Mouse (Mus musculus): Measurements from ENCODE around the gene Pdcd1lg2. TPM values are rescaled to one million over a fixed set of nuclear protein-coding genes. Genes with fewer than 3 reads are reported as not detected.

Gene Pdcd1lg2
- polyA plus RNA-seq, 2 experiments = not detected

GRCm38 (mm10) chr19:29416393-29416902 is 5.7 kb downstream of the Pdcd1lg2 start:
- Histone ChIP-seq H3K4me3 (replicated peaks; ENCODE audit: low read length) (no peak overlapping the region), H3K27me3 (ENCODE audit: control insufficient read depth, insufficient read depth, low read length) (no peaks in the 10 kb centered on the region), H3K4me1 (ENCODE audit: control insufficient read depth, insufficient read depth, low read length) (0 out of 2 replicates have a peak, but pooled peaks cover 8% of the 10 kb centered on the region), H3K4me2 (replicated peaks; ENCODE audit: low read depth, low read length, severe bottlenecking) (no peak overlapping the region), H3K36me3 (ENCODE audit: control insufficient read depth, insufficient read depth, low read length) (no peaks in the 10 kb centered on the region), H3K9ac (ENCODE audit: low read depth, low read length, severe bottlenecking) (no peak overlapping the region), H3K27ac (replicated peaks; ENCODE audit: low read depth, low read length) (no peak overlapping the region), H3K9me3 (ENCODE audit: control insufficient read depth, low read length) (no peaks in the 10 kb centered on the region)
- ATAC-seq (ENCODE audit: low FRiP score, low read depth) (no peak), DNase-seq (ENCODE audit: low spot score) (no peak)
- 70% methylated on average over 3 of the region's 3 CpGs for WGBS
- no peak for TF ChIP-seq POLR2A (IDR thresholded peaks at IDR 0.05; ENCODE audit: borderline replicate concordance, extremely low read depth, insufficient read depth, insufficient read length)

GRCm38 (mm10) chr19:29417188-29417587 is 6.5 kb downstream of the Pdcd1lg2 start:
- whole genome bisulfite sequencing = 92% methylated on average over 2 of the region's 2 CpGs
- Histone ChIP-seq H3K27me3 (ENCODE audit: control insufficient read depth, insufficient read depth, low read length) (no peaks in the 10 kb centered on the region), H3K9ac (ENCODE audit: low read depth, low read length, severe bottlenecking) (no peak overlapping the region), H3K9me3 (ENCODE audit: control insufficient read depth, low read length) (no peaks in the 10 kb centered on the region), H3K4me3 (replicated peaks; ENCODE audit: low read length) (no peak overlapping the region), H3K36me3 (ENCODE audit: control insufficient read depth, insufficient read depth, low read length) (no peaks in the 10 kb centered on the region), H3K4me2 (replicated peaks; ENCODE audit: low read depth, low read length, severe bottlenecking) (no peak overlapping the region), H3K4me1 (ENCODE audit: control insufficient read depth, insufficient read depth, low read length) (0 out of 2 replicates have a peak, but pooled peaks cover 8% of the 10 kb centered on the region), H3K27ac (replicated peaks; ENCODE audit: low read depth, low read length) (no peak overlapping the region)
- ATAC-seq (ENCODE audit: low FRiP score, low read depth) = no peak
- DNase-seq (ENCODE audit: low spot score) = no peak
- no peak for TF ChIP-seq POLR2A (IDR thresholded peaks at IDR 0.05; ENCODE audit: borderline replicate concordance, extremely low read depth, insufficient read depth, insufficient read length)

- no peaks in the 10 kb centered on the region for H3K27me3 ChIP-seq (ENCODE audit: control insufficient read depth, insufficient read depth, low read length)
- H3K9ac ChIP-seq (ENCODE audit: low read depth, low read length, severe bottlenecking) = no peak overlapping the region
- no peaks in the 10 kb centered on the region for H3K36me3 ChIP-seq (ENCODE audit: control insufficient read depth, insufficient read depth, low read length)
- 0 out of 2 replicates have a peak, but pooled peaks cover 5% of the 10 kb centered on the region for H3K4me1 ChIP-seq (ENCODE audit: control insufficient read depth, insufficient read depth, low read length)
- ATAC-seq (ENCODE audit: low FRiP score, low read depth) = no peak
- WGBS = 76% methylated on average over 2 of the region's 2 CpGs
- no peak for DNase-seq (ENCODE audit: low spot score)
- H3K9me3 ChIP-seq (ENCODE audit: control insufficient read depth, low read length) = no peaks in the 10 kb centered on the region
- H3K4me3 ChIP-seq (replicated peaks; ENCODE audit: low read length) = no peak overlapping the region
- no peak overlapping the region for H3K4me2 ChIP-seq (replicated peaks; ENCODE audit: low read depth, low read length, severe bottlenecking)
- no peak overlapping the region for H3K27ac ChIP-seq (replicated peaks; ENCODE audit: low read depth, low read length)
- no peak for TF ChIP-seq POLR2A (IDR thresholded peaks at IDR 0.05; ENCODE audit: borderline replicate concordance, extremely low read depth, insufficient read depth, insufficient read length)
These were observed 7.2 kb downstream of the Pdcd1lg2 start for GRCm38 (mm10) chr19:29417894-29418293.

- ATAC-seq (ENCODE audit: low FRiP score, low read depth) (no peak), DNase-seq (ENCODE audit: low spot score) (no peak)
- H3K4me1 ChIP-seq (ENCODE audit: control insufficient read depth, insufficient read depth, low read length) = no peaks in the 10 kb centered on the region
- H3K9ac ChIP-seq (ENCODE audit: low read depth, low read length, severe bottlenecking) = no peak overlapping the region
- no peak overlapping the region for H3K4me2 ChIP-seq (replicated peaks; ENCODE audit: low read depth, low read length, severe bottlenecking)
- no peaks in the 10 kb centered on the region for H3K27me3 ChIP-seq (ENCODE audit: control insufficient read depth, insufficient read depth, low read length)
- WGBS = 48% methylated on average over 9 of the region's 9 CpGs
- H3K4me3 ChIP-seq (replicated peaks; ENCODE audit: low read length) = no peak overlapping the region
- TF ChIP-seq POLR2A (IDR thresholded peaks at IDR 0.05; ENCODE audit: borderline replicate concordance, extremely low read depth, insufficient read depth, insufficient read length) = no peak
- no peak overlapping the region; the same call in 1 of the 2 replicates for H3K27ac ChIP-seq (replicated peaks; ENCODE audit: low read depth, low read length)
- no peaks in the 10 kb centered on the region for H3K36me3 ChIP-seq (ENCODE audit: control insufficient read depth, insufficient read depth, low read length)
- H3K9me3 ChIP-seq (ENCODE audit: control insufficient read depth, low read length) = no peaks in the 10 kb centered on the region
These were observed 8.0 kb downstream of the Pdcd1lg2 start for GRCm38 (mm10) chr19:29418661-29419115.

GRCm38 (mm10) chr19:29419506-29419905 is 8.8 kb downstream of the Pdcd1lg2 start:
- Histone ChIP-seq H3K27me3 (ENCODE audit: control insufficient read depth, insufficient read depth, low read length) (no peaks in the 10 kb centered on the region), H3K36me3 (ENCODE audit: control insufficient read depth, insufficient read depth, low read length) (no peaks in the 10 kb centered on the region), H3K27ac (replicated peaks; ENCODE audit: low read depth, low read length) (no peak overlapping the region), H3K9ac (ENCODE audit: low read depth, low read length, severe bottlenecking) (no peak overlapping the region), H3K9me3 (ENCODE audit: control insufficient read depth, low read length) (no peaks in the 10 kb centered on the region), H3K4me3 (replicated peaks; ENCODE audit: low read length) (no peak overlapping the region), H3K4me1 (ENCODE audit: control insufficient read depth, insufficient read depth, low read length) (no peaks in the 10 kb centered on the region), H3K4me2 (replicated peaks; ENCODE audit: low read depth, low read length, severe bottlenecking) (no peak overlapping the region)
- 58% methylated on average over 3 of the region's 3 CpGs for WGBS
- no peak for TF ChIP-seq POLR2A (IDR thresholded peaks at IDR 0.05; ENCODE audit: borderline replicate concordance, extremely low read depth, insufficient read depth, insufficient read length)
- no peak for ATAC-seq (ENCODE audit: low FRiP score, low read depth)
- no peak for DNase-seq (ENCODE audit: low spot score)

Data from limb, embryonic 14.5 days (tissue).